Mouse (Mus musculus): ENCODE measurements at regions not wholly inside any gene's neighbourhood (a gene's known extent, or its start where the extent isn't known, plus 50 kb on each side); places are given as distances from the start of the nearest gene placed in this dataset.

GRCm38 (mm10) chr13:53775687-53776086 lies 279.8 kb downstream of the Drd1 start:
- TF ChIP-seq CTCF (IDR thresholded peaks at IDR 0.05; ENCODE audit: control insufficient read depth, insufficient read depth, insufficient replicate concordance, low read depth, low read length) (peak; percentile 86; the same call in 1 of the 2 replicates), POLR2A (IDR thresholded peaks at IDR 0.05; ENCODE audit: control insufficient read depth, low read depth, low read length) (no peak)
